Mouse (Mus musculus): ENCODE measurements around the gene Gosr2.
A peak's percentile ranks its signal among the peaks of the same experiment; 100 is the strongest.

The Gosr2 gene

DNA sequence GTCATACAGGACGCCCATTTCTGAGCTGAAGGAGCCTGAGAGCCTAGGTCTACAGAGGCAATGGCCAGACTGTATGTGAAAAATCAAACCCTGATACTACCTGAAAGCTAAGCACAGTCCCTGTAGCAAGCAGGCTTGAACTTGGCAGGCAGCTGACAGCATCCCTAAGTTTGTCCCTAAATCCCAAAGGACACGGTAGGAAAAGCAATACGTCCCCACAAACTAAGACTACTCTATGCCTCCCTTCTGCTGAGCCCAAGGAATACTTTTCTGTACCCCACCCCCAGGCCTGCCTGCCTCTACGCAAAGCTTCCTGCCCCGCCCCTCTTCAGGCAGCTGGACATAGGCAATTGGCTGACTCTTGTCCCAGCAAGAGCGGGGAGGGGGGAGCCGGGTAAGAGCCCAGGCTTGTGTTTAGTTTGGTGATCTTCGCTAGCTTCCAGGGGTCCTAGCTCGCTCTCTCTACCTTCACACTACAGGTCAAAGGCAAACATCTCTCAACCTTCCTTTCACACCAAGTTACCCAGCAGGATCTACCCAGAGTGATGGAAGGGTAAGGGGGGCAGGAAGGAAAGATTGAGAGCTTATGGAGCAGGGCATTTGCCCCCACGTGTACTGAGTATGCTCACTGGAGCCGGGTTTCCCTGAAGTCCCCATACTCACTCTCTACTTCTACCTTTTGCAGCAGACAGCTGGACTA is 49.6 kb downstream of the Gosr2 start:
- DNase-seq (ENCODE audit: low spot score in 2 of 2), result peak in 1 of 2 experiments; percentile 36

DNA sequence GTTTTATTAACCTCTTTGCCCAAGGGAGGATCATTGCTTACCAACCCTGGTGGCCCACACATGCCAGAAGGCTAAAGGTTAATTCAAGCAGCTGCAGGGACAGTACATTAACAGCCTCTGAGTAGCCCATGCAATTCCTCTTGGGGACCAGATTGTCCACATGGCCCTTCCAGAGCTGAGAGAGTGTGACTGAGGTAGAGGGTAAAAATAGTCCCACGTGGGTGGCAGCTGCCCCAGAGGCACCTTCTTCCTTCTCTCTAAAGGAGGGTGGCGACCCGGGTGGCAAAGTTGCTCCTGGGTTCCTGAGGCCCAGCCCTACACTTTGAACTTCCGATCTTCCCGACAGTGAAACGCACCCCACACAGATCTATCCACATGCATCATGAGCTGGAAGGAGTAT is 51.4 kb downstream of the Gosr2 start:
- DNase-seq (ENCODE audit: low spot score in 2 of 2), result peak in 1 of 2 experiments; percentile 16

DNA sequence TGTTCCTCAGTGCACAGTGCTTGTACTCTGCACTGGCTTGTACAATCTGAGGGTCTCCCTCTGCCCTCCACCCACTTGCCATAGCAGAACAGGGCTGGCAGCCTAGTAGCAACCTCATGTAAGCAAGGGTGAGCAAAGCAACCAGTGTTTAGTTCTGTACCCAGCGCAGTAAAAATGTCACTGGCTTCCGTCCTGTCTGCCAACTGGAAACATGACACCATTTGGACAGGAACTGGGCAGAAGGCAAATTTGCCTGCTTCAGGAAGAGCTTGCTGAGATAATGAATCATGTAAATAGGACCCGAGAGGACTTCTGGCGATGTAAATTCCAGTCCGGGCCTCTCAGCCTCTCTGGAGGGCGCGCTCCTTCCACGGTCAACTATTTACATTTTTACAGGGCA is 52.0 kb downstream of the Gosr2 start:
- DNase-seq (ENCODE audit: low spot score in 2 of 2), result peak in 1 of 2 experiments; percentile 21

DNA sequence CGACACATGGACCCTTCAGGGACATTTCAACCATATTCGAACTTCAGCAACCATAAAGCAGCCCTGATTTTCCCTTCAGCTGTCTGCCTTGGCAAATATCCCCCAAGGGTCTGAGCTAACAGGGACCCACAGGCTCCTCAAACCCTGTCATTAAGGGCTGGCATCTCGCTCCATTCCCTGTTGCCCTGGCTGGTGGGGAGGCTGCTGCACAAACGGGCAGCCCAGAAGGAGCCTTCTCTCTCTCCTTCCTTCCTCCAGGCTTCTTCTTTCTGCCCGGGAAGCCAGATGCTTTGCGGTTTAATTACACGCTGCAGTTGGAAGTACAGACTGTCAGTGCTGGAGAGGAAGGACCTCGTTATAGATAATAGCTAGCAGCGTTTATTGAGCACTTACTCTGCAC is 54.5 kb downstream of the Gosr2 start:
- peak; percentile 39 to 43 for DNase-seq (ENCODE audit: low spot score in 2 of 2)

DNA sequence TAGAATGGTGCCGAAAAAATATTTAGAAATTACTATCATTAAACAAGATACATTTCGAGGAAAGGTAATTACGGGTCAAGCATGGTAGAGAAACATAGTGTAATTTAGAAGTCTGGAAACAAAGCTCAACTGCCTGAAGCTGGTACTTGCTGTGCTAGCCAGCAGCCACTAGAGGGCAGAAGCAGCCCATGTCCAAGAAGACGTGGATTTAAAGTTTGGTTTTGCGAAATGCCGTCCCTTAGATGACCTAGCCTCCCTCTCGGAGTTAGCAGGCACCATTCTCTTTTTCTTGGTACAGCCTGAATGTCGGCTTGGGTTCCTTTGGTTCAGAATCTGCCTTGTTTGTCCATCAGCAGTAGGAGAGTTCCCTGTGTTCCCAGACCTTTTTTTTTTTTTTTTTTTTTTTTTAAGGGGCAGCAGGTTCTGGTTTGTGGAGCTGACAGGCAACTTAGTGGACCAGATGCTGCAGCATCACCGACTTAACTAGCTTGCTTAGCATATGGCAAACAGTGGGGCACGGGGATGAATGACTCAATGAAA is 58.2 kb downstream of the Gosr2 start:
- peak; percentile 71 to 82 for DNase-seq (ENCODE audit: low spot score in 2 of 2)

DNA sequence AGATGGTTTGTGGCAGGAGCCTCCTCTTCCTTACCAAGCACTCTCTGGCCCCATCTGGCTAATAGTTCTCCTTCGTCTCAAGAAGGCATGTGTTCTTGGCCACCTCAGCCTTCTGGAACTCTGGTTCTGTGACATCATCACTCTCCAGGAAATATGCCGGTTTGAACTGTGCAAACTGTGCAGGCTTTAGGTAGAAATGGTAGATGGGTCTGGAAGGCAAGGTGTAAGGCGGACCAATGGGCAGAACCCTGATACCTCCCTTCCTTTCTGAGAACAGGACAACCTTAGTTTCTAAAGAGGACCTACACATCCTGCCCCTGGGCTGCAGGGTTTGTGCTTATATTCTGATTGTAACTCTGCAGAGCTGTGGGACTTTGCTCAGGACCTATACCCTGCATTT is 58.9 kb downstream of the Gosr2 start, which contains the start of gene Lyzl6:
TSS of gene Lyzl6 (minus strand) at position 101 of the 400 bp plus-strand sequence.
- DNase-seq (ENCODE audit: low spot score in 2 of 2), result no peak

DNA sequence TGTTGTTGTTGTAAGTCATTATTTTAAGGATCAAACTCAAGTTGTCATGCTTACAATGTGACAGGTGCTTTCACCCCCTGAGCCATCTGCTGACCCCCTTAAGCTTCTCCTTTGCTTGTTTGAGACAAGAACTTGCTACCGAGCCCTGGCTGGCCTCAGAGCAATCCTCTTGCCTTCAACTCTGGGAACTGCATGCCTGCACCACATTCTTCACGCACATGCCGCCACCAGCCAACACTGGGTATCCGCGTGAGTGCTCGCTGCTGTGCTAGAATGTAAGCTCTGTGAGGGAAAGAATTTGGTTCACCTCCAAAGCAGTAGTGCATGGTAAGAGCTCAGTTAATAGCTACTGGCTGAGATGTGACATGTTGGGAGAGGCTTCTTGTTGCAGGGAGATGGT is 61.4 kb downstream of the Gosr2 start:
- DNase-seq (ENCODE audit: low spot score in 2 of 2), result no peak

DNA sequence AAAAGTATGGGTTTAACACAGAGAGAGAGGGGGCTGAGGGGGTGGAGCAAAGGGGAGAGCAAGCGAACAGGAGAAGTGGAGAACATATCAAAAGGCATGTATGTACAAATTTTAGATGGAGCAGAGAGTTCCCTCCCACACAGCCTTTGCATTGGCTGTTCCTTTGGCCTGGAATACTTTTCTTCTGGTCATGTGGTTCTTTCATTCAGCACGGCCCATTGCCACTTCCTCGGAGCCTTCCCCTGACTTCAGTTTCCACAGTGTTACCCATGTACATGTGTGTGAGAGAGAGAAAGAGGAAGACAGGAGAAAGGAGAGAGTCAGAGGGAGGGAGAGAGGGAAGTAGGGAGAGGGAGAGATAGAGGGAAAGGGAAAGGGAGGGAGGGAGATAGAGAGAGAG is 62.2 kb downstream of the Gosr2 start:
- no peak for DNase-seq (ENCODE audit: low spot score in 2 of 2)

DNA sequence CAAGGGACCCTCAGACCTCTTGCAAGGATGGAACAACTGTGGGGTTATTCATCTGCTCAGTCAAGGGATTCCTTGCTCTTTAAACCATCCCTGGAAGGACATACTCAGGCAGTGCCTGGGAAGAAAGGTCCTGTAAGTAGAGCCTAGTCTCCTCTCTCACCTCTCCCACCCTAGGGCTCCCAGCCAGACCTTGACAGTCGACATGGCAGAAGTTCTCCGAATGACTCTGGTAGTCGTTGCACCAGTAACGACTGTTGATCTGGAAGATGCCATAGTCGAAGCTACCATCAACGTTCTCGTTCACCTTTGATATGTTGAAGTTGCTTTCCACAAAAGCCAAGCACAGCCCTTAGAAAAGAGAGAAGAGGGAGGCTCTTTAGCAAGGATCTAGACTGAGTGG is 62.9 kb downstream of the Gosr2 start:
- DNase-seq (ENCODE audit: low spot score in 2 of 2), result no peak

DNA sequence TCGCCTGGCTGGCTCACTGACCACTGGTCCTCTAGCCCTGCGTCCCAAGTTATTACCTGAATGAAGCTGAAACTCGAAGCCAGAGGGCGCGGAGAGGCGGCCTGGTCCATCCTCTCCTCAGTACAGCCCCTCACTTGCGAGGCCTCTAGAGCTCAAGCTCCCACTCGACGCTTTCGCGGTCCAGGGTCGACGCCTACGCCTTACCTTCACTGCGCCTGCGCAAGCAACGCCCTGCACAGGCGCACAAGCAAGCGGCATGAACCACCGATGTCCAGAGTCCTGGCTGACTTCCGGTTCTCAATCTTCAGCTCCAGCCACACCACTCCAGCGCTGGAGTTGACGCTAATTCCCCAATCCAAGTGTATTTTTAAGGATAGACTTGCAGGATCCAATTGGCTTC is 70.2 kb downstream of the Gosr2 start:
- DNase-seq (ENCODE audit: low spot score in 2 of 2), result no peak

Data from right cerebral cortex, postnatal 10 days (tissue).